Mouse (Mus musculus): ENCODE measurements around the gene Gigyf1. TPM values are rescaled to one million over a fixed set of nuclear protein-coding genes. Genes with fewer than 3 reads are reported as not detected.

Gene Gigyf1
- 10 to 100 TPM in 1 of 2 experiments, 1 to 10 TPM in 1; 8.3 to 15.9 TPM for polyA plus RNA-seq (2017; shearing (Covaris generic))

GRCm38 (mm10) chr5:137518436-137518835, at the start of gene Gigyf1:
Gene Gigyf1 (plus strand): TSS chr5:137518548.

GRCm38 (mm10) chr5:137476964-137477363, 41.4 kb upstream of the Gigyf1 start, which contains the start of gene Zan:
Gene Zan (minus strand): TSS chr5:137477064.

GRCm38 (mm10) chr5:137501709-137502666, 16.4 kb upstream of the Gigyf1 start, which contains the start of gene Pop7:
Gene Pop7 (minus strand): TSS chr5:137502518.

GRCm38 (mm10) chr5:137533117-137533827, 14.9 kb downstream of the Gigyf1 start, which contains the start of the genes Epo and Gnb2:
Gene Epo (minus strand): TSS chr5:137533242.
Gene Gnb2 (minus strand): TSS chr5:137533510.

GRCm38 (mm10) chr5:137553411-137553837, 35.1 kb downstream of the Gigyf1 start, which contains the start of gene Actl6b:
Gene Actl6b (plus strand): TSS chr5:137553517.

GRCm38 (mm10) chr5:137569665-137570064, 51.3 kb downstream of the Gigyf1 start, which contains the start of gene Tfr2:
Gene Tfr2 (plus strand): TSS chr5:137569840.

Other genes with a start within 250 kb of the Gigyf1 start
- under 1 TPM in 1 of 2 experiments, not detected in 1; 0.14 TPM for gene Ache, start 231.0 kb upstream of the Gigyf1 start, polyA plus RNA-seq (2017; shearing (Covaris generic))
- gene Ufsp1, start 223.9 kb upstream of the Gigyf1 start, polyA plus RNA-seq (2017; shearing (Covaris generic)), result 1 to 10 TPM; 1.6 TPM
- 100 to 1,000 TPM in 1 of 2 experiments, 10 to 100 TPM in 1; 99.4 to 101 TPM for gene Srrt, start 210.9 kb upstream of the Gigyf1 start, polyA plus RNA-seq (2017; shearing (Covaris generic))
- 1 to 10 TPM; 2.5 to 4.4 TPM for gene Trip6, start 204.1 kb upstream of the Gigyf1 start, polyA plus RNA-seq (2017; shearing (Covaris generic))
- gene Slc12a9, start 185.0 kb upstream of the Gigyf1 start, polyA plus RNA-seq (2017; shearing (Covaris generic)), result 10 to 100 TPM; 17.8 to 22.2 TPM
- gene Ephb4, start 168.4 kb upstream of the Gigyf1 start, polyA plus RNA-seq (2017; shearing (Covaris generic)), result under 1 TPM in 1 of 2 experiments, not detected in 1; 0.11 TPM
- gene Zan, start 41.5 kb upstream of the Gigyf1 start, polyA plus RNA-seq (2017; shearing (Covaris generic)), result under 1 TPM; 0.06 to 0.33 TPM
- gene Pop7, start 16.0 kb upstream of the Gigyf1 start, polyA plus RNA-seq (2017; shearing (Covaris generic)), result 10 to 100 TPM; 47.8 to 57.7 TPM
- not detected for gene Epo, start 14.7 kb downstream of the Gigyf1 start, polyA plus RNA-seq (2017; shearing (Covaris generic))
- 100 to 1,000 TPM; 290 to 376 TPM for gene Gnb2, start 15.0 kb downstream of the Gigyf1 start, polyA plus RNA-seq (2017; shearing (Covaris generic))
- not detected for gene Actl6b, start 35.0 kb downstream of the Gigyf1 start, polyA plus RNA-seq (2017; shearing (Covaris generic))
- gene Tfr2, start 51.3 kb downstream of the Gigyf1 start, polyA plus RNA-seq (2017; shearing (Covaris generic)), result 1 to 10 TPM in 1 of 2 experiments, not detected in 1; 1.2 TPM
- gene Mospd3, start 82.5 kb downstream of the Gigyf1 start, polyA plus RNA-seq (2017; shearing (Covaris generic)), result 100 to 1,000 TPM; 105 to 118 TPM
- gene Pcolce, start 95.2 kb downstream of the Gigyf1 start, polyA plus RNA-seq (2017; shearing (Covaris generic)), result under 1 TPM; 0.75 to 0.98 TPM
- under 1 TPM; 0.42 to 0.76 TPM for gene Fbxo24, start 110.5 kb downstream of the Gigyf1 start, polyA plus RNA-seq (2017; shearing (Covaris generic))
- gene Lrch4, start 110.6 kb downstream of the Gigyf1 start, polyA plus RNA-seq (2017; shearing (Covaris generic)), result 100 to 1,000 TPM; 199 to 234 TPM
- gene Gm20605, start 110.6 kb downstream of the Gigyf1 start, polyA plus RNA-seq (2017; shearing (Covaris generic)), result 10 to 100 TPM; 51.3 to 58.0 TPM
- gene Sap25, start 122.8 kb downstream of the Gigyf1 start, polyA plus RNA-seq (2017; shearing (Covaris generic)), result 10 to 100 TPM; 87.4 to 94.1 TPM
- gene Irs3, start 127.2 kb downstream of the Gigyf1 start, polyA plus RNA-seq (2017; shearing (Covaris generic)), result not detected
- gene Agfg2, start 166.2 kb downstream of the Gigyf1 start, polyA plus RNA-seq (2017; shearing (Covaris generic)), result 10 to 100 TPM; 18.7 to 27.2 TPM
- gene Nyap1, start 223.1 kb downstream of the Gigyf1 start, polyA plus RNA-seq (2017; shearing (Covaris generic)), result under 1 TPM; 0.80 to 0.97 TPM
- gene Tsc22d4, start 227.2 kb downstream of the Gigyf1 start, polyA plus RNA-seq (2017; shearing (Covaris generic)), result 100 to 1,000 TPM; 347 to 409 TPM

Measured in activated CD4-positive, CD25-positive, alpha-beta regulatory T cell (primary cell).